Mouse (Mus musculus): ENCODE measurements around the gene Olfr1034. TPM values are rescaled to one million over a fixed set of nuclear protein-coding genes. Genes with fewer than 3 reads are reported as not detected.
"Not testable (repeated sequence)": the region's sequence is repeated elsewhere in the genome, so short reads cannot be mapped to it uniquely, and the experiment has no call there.

Gene Olfr1034
- polyA plus RNA-seq (2015; fragmentation: Nextera tagmentation; extraction: Ambion mirVana) = not detected in 2 replicates

GRCm38 (mm10) chr2:86045561-86045960 lies at the start of gene Olfr1034:
Gene Olfr1034, plus strand, starts transcription at chr2:86045861.
- Histone ChIP-seq H3K36me3 (ENCODE audit: control insufficient read depth, insufficient read depth, low read length) (no peaks in the 10 kb centered on the region), H3K4me1 (ENCODE audit: control insufficient read depth, insufficient read depth, low read length) (no peaks in the 10 kb centered on the region), H3K27ac (ENCODE audit: low read length) (no peak within 1 kb of the TSS), H3K4me3 (ENCODE audit: low read depth, low read length) (no peak within 1 kb of the TSS), H3K27me3 (ENCODE audit: control insufficient read depth, insufficient read depth, low read depth, low read length) (no peaks in the 10 kb centered on the region), H3K4me2 (ENCODE audit: low read length) (no peak within 1 kb of the TSS), H3K9ac (ENCODE audit: low read depth, low read length) (no peak within 1 kb of the TSS), H3K9me3 (replicated peaks; ENCODE audit: control insufficient read depth, low read length, poor library complexity, severe bottlenecking) (no peaks in the 10 kb centered on the region)
- no peak for ATAC-seq

DNA sequence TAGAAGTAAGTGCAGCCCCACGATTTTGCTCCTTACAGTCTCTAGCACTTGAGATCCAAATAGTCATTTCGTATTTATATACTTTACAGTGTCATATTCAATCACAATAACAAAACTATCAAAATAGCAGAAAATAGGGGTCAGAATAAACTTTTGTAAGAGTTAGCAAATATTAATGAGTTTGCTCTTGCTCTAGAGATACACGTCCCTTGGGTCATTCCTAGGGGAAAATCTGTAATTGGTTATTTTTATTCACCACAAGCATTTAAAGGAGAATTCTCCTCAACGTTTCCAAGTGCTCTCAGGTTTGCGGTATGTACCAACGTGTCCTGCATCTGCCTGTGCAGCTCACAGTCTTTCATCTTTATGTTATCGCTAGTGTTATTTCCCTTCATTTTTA lies 40.4 kb upstream of the Olfr1034 start, which contains the start of gene Olfr1032:
TSS of gene Olfr1032 (plus strand) at position 301 of the 400 bp plus-strand sequence.
- Histone ChIP-seq H3K27me3 (ENCODE audit: control insufficient read depth, insufficient read depth, low read depth, low read length) (no peaks in the 10 kb centered on the region), H3K4me1 (ENCODE audit: control insufficient read depth, insufficient read depth, low read length) (no peaks in the 10 kb centered on the region), H3K9me3 (replicated peaks; ENCODE audit: control insufficient read depth, low read length, poor library complexity, severe bottlenecking) (no peaks in the 10 kb centered on the region), H3K36me3 (ENCODE audit: control insufficient read depth, insufficient read depth, low read length) (no peaks in the 10 kb centered on the region), H3K9ac (ENCODE audit: low read depth, low read length) (no peak within 1 kb of the TSS), H3K27ac (ENCODE audit: low read length) (no peak within 1 kb of the TSS), H3K4me2 (ENCODE audit: low read length) (no peak within 1 kb of the TSS), H3K4me3 (ENCODE audit: low read depth, low read length) (no peak within 1 kb of the TSS)
- 87% methylated on average over 7 of the region's 7 CpGs for WGBS
- ATAC-seq = no peak

DNA sequence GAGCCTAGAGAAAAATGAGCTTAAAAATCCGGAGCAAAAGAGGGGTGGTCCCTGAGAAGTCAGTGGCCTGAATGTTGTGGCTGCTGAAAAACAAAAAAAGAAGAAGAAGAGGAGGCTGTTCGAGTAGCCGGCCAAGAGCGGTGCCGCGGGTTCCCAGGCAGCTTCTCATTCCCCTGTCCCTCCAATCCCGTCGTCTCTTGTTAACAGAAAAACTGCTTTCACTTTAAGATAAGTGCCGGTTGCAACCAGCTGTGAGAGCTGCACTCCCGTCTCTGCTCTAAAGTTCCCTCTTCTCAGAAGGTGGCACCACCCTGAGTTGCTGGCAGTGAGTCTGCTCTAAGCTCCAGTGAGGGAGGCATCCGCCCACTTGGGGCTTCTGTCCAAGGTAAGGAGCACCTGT lies 25.3 kb upstream of the Olfr1034 start, which contains the start of gene Olfr1033:
TSS of gene Olfr1033 (plus strand) at position 228 of the 400 bp plus-strand sequence.
- H3K36me3 ChIP-seq (ENCODE audit: control insufficient read depth, insufficient read depth, low read length); ATAC-seq; H3K27me3 ChIP-seq (ENCODE audit: control insufficient read depth, insufficient read depth, low read depth, low read length); H3K4me1 ChIP-seq (ENCODE audit: control insufficient read depth, insufficient read depth, low read length); H3K9ac ChIP-seq (ENCODE audit: low read depth, low read length); H3K9me3 ChIP-seq (replicated peaks; ENCODE audit: control insufficient read depth, low read length, poor library complexity, severe bottlenecking); H3K27ac ChIP-seq (ENCODE audit: low read length): not testable (repeated sequence)
- WGBS = 0% methylated on average over 10 of the region's 11 CpGs
- Histone ChIP-seq H3K4me2 (ENCODE audit: low read length) (peak within 1 kb of the TSS; percentile 51), H3K4me3 (ENCODE audit: low read depth, low read length) (peak within 1 kb of the TSS; percentile 37)

DNA sequence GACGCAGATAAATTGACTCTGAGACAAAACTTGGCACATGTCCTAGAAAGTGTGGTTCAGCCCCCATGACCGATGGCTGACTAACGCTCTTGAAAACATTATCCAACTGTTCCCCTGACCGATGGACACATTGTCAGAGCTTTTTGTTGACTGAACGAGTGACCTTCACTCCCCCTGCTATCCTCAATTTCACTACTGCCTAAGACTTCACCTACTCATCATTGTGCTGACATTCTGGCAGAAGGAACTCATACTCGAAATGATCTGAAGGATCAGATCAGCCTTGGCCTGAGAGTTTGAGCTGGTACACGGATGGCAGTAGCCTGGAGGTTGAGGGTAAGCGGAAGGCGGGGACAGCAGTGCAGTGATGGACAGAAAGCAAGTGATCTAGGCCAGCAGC lies 24.1 kb upstream of the Olfr1034 start:
- H3K27me3 ChIP-seq (ENCODE audit: control insufficient read depth, insufficient read depth, low read depth, low read length); H3K9me3 ChIP-seq (replicated peaks; ENCODE audit: control insufficient read depth, low read length, poor library complexity, severe bottlenecking); H3K4me2 ChIP-seq (ENCODE audit: low read length); ATAC-seq; H3K4me1 ChIP-seq (ENCODE audit: control insufficient read depth, insufficient read depth, low read length); H3K4me3 ChIP-seq (ENCODE audit: low read depth, low read length); H3K27ac ChIP-seq (ENCODE audit: low read length); H3K36me3 ChIP-seq (ENCODE audit: control insufficient read depth, insufficient read depth, low read length); H3K9ac ChIP-seq (ENCODE audit: low read depth, low read length): not testable (repeated sequence)
- WGBS = 80% methylated on average over 3 of the region's 9 CpGs

DNA sequence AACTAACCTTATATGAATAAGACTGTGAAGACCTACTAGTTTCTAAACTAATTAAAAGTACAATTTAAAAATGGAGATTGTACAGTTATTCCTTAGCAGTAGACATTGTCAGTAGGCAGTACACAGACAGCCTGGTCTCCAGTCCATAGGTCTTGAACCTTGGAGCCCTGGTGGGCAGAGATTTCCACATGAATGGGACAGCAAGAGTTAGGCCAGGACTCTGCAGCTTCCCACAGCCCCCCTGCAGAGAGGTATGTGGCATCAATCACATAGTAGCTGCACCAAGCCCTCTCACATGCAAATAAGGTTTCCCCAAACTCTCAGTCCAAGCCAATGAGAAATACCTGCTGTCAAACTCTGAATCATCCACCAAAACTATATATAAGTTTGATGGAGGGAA lies 5.1 kb downstream of the Olfr1034 start:
- H3K9ac ChIP-seq (ENCODE audit: low read depth, low read length); H3K27me3 ChIP-seq (ENCODE audit: control insufficient read depth, insufficient read depth, low read depth, low read length); H3K4me3 ChIP-seq (ENCODE audit: low read depth, low read length); H3K27ac ChIP-seq (ENCODE audit: low read length); H3K4me2 ChIP-seq (ENCODE audit: low read length); ATAC-seq; H3K4me1 ChIP-seq (ENCODE audit: control insufficient read depth, insufficient read depth, low read length); H3K9me3 ChIP-seq (replicated peaks; ENCODE audit: control insufficient read depth, low read length, poor library complexity, severe bottlenecking); H3K36me3 ChIP-seq (ENCODE audit: control insufficient read depth, insufficient read depth, low read length): not testable (repeated sequence)

DNA sequence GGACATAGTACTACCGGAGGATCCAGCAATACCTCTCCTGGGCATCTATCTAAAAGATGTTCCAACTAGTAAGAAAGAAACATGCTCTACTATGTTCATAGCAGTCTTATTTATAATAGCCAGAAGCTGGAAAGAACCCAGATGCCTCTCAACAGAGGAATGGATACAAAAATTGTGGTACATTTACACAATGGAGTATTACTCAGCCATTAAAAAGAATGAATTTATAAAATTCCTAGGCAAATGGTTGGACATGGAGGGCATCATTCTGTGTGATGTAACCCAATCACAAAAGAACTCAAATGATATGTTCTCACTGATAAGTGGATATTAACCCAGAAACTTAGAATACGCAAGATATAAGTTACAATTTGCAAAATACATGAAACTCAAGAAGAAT lies 18.1 kb downstream of the Olfr1034 start:
- not testable (repeated sequence) for ATAC-seq; H3K9me3 ChIP-seq (replicated peaks; ENCODE audit: control insufficient read depth, low read length, poor library complexity, severe bottlenecking); H3K4me2 ChIP-seq (ENCODE audit: low read length); H3K4me1 ChIP-seq (ENCODE audit: control insufficient read depth, insufficient read depth, low read length); H3K27me3 ChIP-seq (ENCODE audit: control insufficient read depth, insufficient read depth, low read depth, low read length); H3K4me3 ChIP-seq (ENCODE audit: low read depth, low read length); H3K36me3 ChIP-seq (ENCODE audit: control insufficient read depth, insufficient read depth, low read length); H3K27ac ChIP-seq (ENCODE audit: low read length); H3K9ac ChIP-seq (ENCODE audit: low read depth, low read length)
- 99% methylated on average over 2 of the region's 2 CpGs for WGBS

- Histone ChIP-seq H3K9ac (ENCODE audit: low read depth, low read length) (no peak overlapping the region), H3K4me3 (ENCODE audit: low read depth, low read length) (no peak overlapping the region), H3K27ac (ENCODE audit: low read length) (no peak overlapping the region), H3K4me2 (ENCODE audit: low read length) (no peak overlapping the region), H3K27me3 (ENCODE audit: control insufficient read depth, insufficient read depth, low read depth, low read length) (no peaks in the 10 kb centered on the region), H3K9me3 (replicated peaks; ENCODE audit: control insufficient read depth, low read length, poor library complexity, severe bottlenecking) (no peaks in the 10 kb centered on the region), H3K4me1 (ENCODE audit: control insufficient read depth, insufficient read depth, low read length) (no peaks in the 10 kb centered on the region), H3K36me3 (ENCODE audit: control insufficient read depth, insufficient read depth, low read length) (no peaks in the 10 kb centered on the region)
- ATAC-seq = no peak
- WGBS = 96% methylated on average over 8 of the region's 8 CpGs
These were observed 24.5 kb downstream of the Olfr1034 start for GRCm38 (mm10) chr2:86070189-86070588.

DNA sequence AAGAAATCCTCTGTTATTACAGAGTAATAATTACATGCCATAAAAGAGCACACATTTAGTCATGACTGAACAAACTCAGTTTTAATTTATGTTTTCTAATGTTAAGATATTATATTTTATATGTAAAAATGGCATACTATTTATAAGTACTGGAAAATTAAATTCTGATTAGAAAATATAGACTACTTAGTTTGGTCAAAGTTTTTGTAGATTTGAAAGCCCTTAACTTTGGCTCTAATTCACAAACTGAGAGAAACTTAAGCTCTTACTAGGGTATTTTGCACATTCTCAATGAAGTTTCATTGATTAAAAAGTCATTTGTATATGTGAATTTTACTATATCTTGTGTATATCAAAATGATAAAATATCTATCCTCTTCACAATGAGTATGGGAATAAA lies 28.0 kb downstream of the Olfr1034 start, which contains the start of gene Olfr1036:
TSS of gene Olfr1036 (plus strand) at position 301 of the 400 bp plus-strand sequence.
- not testable (repeated sequence) for H3K4me2 ChIP-seq (ENCODE audit: low read length); H3K4me1 ChIP-seq (ENCODE audit: control insufficient read depth, insufficient read depth, low read length); H3K27ac ChIP-seq (ENCODE audit: low read length); H3K36me3 ChIP-seq (ENCODE audit: control insufficient read depth, insufficient read depth, low read length); ATAC-seq; H3K9ac ChIP-seq (ENCODE audit: low read depth, low read length); H3K27me3 ChIP-seq (ENCODE audit: control insufficient read depth, insufficient read depth, low read depth, low read length); H3K9me3 ChIP-seq (replicated peaks; ENCODE audit: control insufficient read depth, low read length, poor library complexity, severe bottlenecking); H3K4me3 ChIP-seq (ENCODE audit: low read depth, low read length)

DNA sequence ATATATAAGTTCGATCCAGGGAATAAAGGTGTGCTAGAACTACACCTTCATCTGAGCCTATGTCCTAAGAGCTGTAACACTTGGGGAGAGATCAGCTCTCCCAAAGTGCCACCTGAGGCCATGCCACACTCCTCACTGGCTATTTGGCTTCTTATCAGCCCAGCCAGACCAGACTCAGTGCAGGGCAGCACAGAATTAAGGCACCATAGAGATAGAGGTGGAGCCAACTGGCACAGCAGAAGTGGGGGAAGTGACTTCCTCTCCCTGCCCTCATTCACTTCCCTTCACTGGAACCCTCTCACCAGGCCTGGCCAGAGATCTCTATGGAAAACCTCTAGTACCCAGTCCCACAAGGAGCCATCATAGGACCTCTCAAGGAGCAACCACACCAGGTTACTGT lies 34.8 kb downstream of the Olfr1034 start:
- WGBS = 93% methylated on average over 1 of the region's 1 CpGs
- not testable (repeated sequence) for H3K4me1 ChIP-seq (ENCODE audit: control insufficient read depth, insufficient read depth, low read length); H3K27me3 ChIP-seq (ENCODE audit: control insufficient read depth, insufficient read depth, low read depth, low read length); H3K36me3 ChIP-seq (ENCODE audit: control insufficient read depth, insufficient read depth, low read length); H3K4me2 ChIP-seq (ENCODE audit: low read length); ATAC-seq; H3K27ac ChIP-seq (ENCODE audit: low read length); H3K9ac ChIP-seq (ENCODE audit: low read depth, low read length); H3K4me3 ChIP-seq (ENCODE audit: low read depth, low read length); H3K9me3 ChIP-seq (replicated peaks; ENCODE audit: control insufficient read depth, low read length, poor library complexity, severe bottlenecking)

- H3K4me1 ChIP-seq (ENCODE audit: control insufficient read depth, insufficient read depth, low read length) = no peaks in the 10 kb centered on the region
- no peak within 1 kb of the TSS for H3K9ac ChIP-seq (ENCODE audit: low read depth, low read length)
- no peaks in the 10 kb centered on the region for H3K27me3 ChIP-seq (ENCODE audit: control insufficient read depth, insufficient read depth, low read depth, low read length)
- H3K4me2 ChIP-seq (ENCODE audit: low read length) = no peak within 1 kb of the TSS
- no peaks in the 10 kb centered on the region for H3K36me3 ChIP-seq (ENCODE audit: control insufficient read depth, insufficient read depth, low read length)
- H3K4me3 ChIP-seq (ENCODE audit: low read depth, low read length) = no peak within 1 kb of the TSS
- H3K27ac ChIP-seq (ENCODE audit: low read length) = no peak within 1 kb of the TSS
- no peaks in the 10 kb centered on the region for H3K9me3 ChIP-seq (replicated peaks; ENCODE audit: control insufficient read depth, low read length, poor library complexity, severe bottlenecking)
- 90% methylated on average over 2 of the region's 2 CpGs for WGBS
- no peak for ATAC-seq
These were observed 41.6 kb downstream of the Olfr1034 start, which contains the start of gene Olfr1037 for GRCm38 (mm10) chr2:86087285-86087684. Gene Olfr1037, minus strand, starts transcription at chr2:86087385.
